Mouse (Mus musculus) liver, embryonic 14.5 days (tissue): ENCODE measurements around the gene Kif1c. TPM values are rescaled to one million over a fixed set of nuclear protein-coding genes. Genes with fewer than 3 reads are reported as not detected.

ENCODE experiments used
- ATAC-seq: fragments of 200-750 bp; cut with Nextera tagmentation; 2 replicates; pipeline ENCODE4 v1.8.0; 2017; ENCODE audit warnings: moderate number of reproducible peaks, mild to moderate bottlenecking, moderate library complexity; ENCODE audit not compliant: insufficient read depth
- DNase-seq, 3 experiments: peaks; one replicate each; pipeline ENCODE4 v3.0.0-alpha.2; 2012 to 2013; ENCODE audit warnings: low read depth in 3 of 3, low spot score in 3 of 3
- H3K27ac ChIP-seq: fragments of 300-500 bp; sonication (generic); 2 replicates; pipeline ENCODE4 v1.5.1; 2014; ENCODE audit warnings: moderate library complexity, mild to moderate bottlenecking, control low read depth, inconsistent platforms
- H3K27me3 ChIP-seq: fragments of 300-500 bp; sonication (generic); 2 replicates; pipeline ENCODE4 v1.6.1; 2014; ENCODE audit warnings: mild to moderate bottlenecking, low read length, moderate library complexity; ENCODE audit not compliant: control insufficient read depth, insufficient read depth
- H3K36me3 ChIP-seq: fragments of 300-500 bp; sonication (generic); replicated peaks from 2 replicates; pipeline ENCODE4 v1.6.1; 2014; ENCODE audit warnings: low read depth; ENCODE audit not compliant: control insufficient read depth, insufficient read depth
- H3K4me1 ChIP-seq, 2 experiments: fragments of 200-500 bp in 1 of 2; fragments of 300-500 bp in 1 of 2; sonication (generic) in 1 of 2; replicated peaks; 2 replicates each; pipeline ENCODE4 v1.6.1; 2012 to 2014; ENCODE audit warnings: antibody characterized with exemption in 1 of 2, inconsistent platforms in 1 of 2, low read length in 1 of 2; ENCODE audit not compliant: control insufficient read depth in 2 of 2, insufficient read depth in 2 of 2
- H3K4me2 ChIP-seq: fragments of 300-500 bp; sonication (generic); 2 replicates; pipeline ENCODE4 v1.6.1; 2014; ENCODE audit warnings: low read depth, mild to moderate bottlenecking, control low read depth, moderate library complexity
- H3K4me3 ChIP-seq, 2 experiments: fragments of 200-500 bp in 1 of 2; fragments of 300-500 bp in 1 of 2; sonication (generic) in 1 of 2; 2 replicates each; pipeline ENCODE4 v1.5.1; 2012 to 2014; ENCODE audit warnings: low read depth in 2 of 2, low read length in 2 of 2, mild to moderate bottlenecking in 2 of 2, control low read depth in 1 of 2, inconsistent platforms in 1 of 2, moderate library complexity in 1 of 2; ENCODE audit not compliant: insufficient read depth in 1 of 2
- H3K9ac ChIP-seq: fragments of 300-500 bp; sonication (generic); replicated peaks from 2 replicates; pipeline ENCODE4 v1.6.1; 2014; ENCODE audit warnings: mild to moderate bottlenecking, control low read depth, moderate library complexity
- H3K9me3 ChIP-seq: fragments of 300-500 bp; sonication (generic); 2 replicates; pipeline ENCODE4 v1.6.1; 2016; ENCODE audit warnings: low read length, mixed read lengths; ENCODE audit not compliant: control insufficient read depth
- CTCF ChIP-seq: IDR thresholded peaks from 2 replicates; pipeline ENCODE4 v1.5.1; 2016; ENCODE audit warnings: antibody characterized with exemption, low read depth, control low read depth
- EP300 ChIP-seq: IDR thresholded peaks from 2 replicates; pipeline ENCODE4 v1.6.1; 2016; ENCODE audit warnings: antibody characterized with exemption, low read depth
- WGBS: fragments of 180-500 bp; shearing (Covaris S2); extraction: QIAGEN DNeasy Blood & Tissue Kit; methylation state at CpG from one replicate; pipeline ENCODE4 v1.1.7; 2014; ENCODE audit not compliant: insufficient replicate concordance; 5-methylcytosine and 5-hydroxymethylcytosine counted together
- polyA plus RNA-seq, 2 experiments: library from polyadenylated mRNA; depleted of rRNA in 1 of 2; stranded (reverse) in 1 of 2; unstranded in 1 of 2; fragments of >200 nt; fragmentation: Nextera tagmentation in 1 of 2; extraction: Ambion mirVana in 1 of 2; gene quantifications; 2 replicates each; pipeline versions ENCODE4 v1.2.1 to v1.2.3; 2012 to 2014

Kif1c gene
- polyA plus RNA-seq, 2 experiments = 2.2 to 5.9 TPM

- H3K27ac ChIP-seq = no peak overlapping the region
- peaks cover 9 to 12% of the 10 kb centered on the region in 2 experiments for H3K4me1 ChIP-seq
- no peak overlapping the region for H3K9ac ChIP-seq
- no peaks in the 10 kb centered on the region for H3K27me3 ChIP-seq
- H3K9me3 ChIP-seq = no peaks in the 10 kb centered on the region
- peaks cover 17% of the 10 kb centered on the region for H3K36me3 ChIP-seq
- ATAC-seq (no peak), DNase-seq (no peak)
- H3K4me3 ChIP-seq = no peak overlapping the region
- 88% methylated on average over 8 of the region's 8 CpGs for WGBS
- TF ChIP-seq CTCF (no peak), EP300 (no peak)
- no peak overlapping the region for H3K4me2 ChIP-seq
Measured at GRCm38 (mm10) chr11:70666687-70667086, 33.7 kb upstream of the Kif1c start.

- DNase-seq (no peak), ATAC-seq (no peak)
- Histone ChIP-seq H3K4me3 (peak overlapping the region; percentile 79 to 93), H3K36me3 (peaks cover 17% of the 10 kb centered on the region), H3K27me3 (no peaks in the 10 kb centered on the region), H3K9me3 (no peaks in the 10 kb centered on the region), H3K27ac (peak overlapping the region; percentile 89), H3K9ac (peak overlapping the region; percentile 81), H3K4me2 (peak overlapping the region; percentile 91), H3K4me1 (peaks cover 9 to 12% of the 10 kb centered on the region in 2 experiments)
- TF ChIP-seq CTCF (no peak), EP300 (no peak)
- whole genome bisulfite sequencing = 62% methylated on average over 14 of the region's 14 CpGs
Measured at GRCm38 (mm10) chr11:70667271-70668150, 32.8 kb upstream of the Kif1c start.

- DNase-seq = no peak
- H3K4me1 ChIP-seq = peaks cover 9 to 12% of the 10 kb centered on the region in 2 experiments
Measured at GRCm38 (mm10) chr11:70668335-70668770, 32.0 kb upstream of the Kif1c start.

GRCm38 (mm10) chr11:70668771-70669505 is 31.4 kb upstream of the Kif1c start, which contains the start of gene Spag7:
Spag7 (minus strand) TSS chr11:70669416.
- H3K9ac ChIP-seq = peak within 1 kb of the TSS; percentile 81
- peak; percentile 57 for TF ChIP-seq EP300
- TF ChIP-seq CTCF = no peak; the same call in 1 of the 2 replicates
- H3K4me1 ChIP-seq = peaks cover 9 to 12% of the 10 kb centered on the region in 2 experiments
- under 1% methylated on average over 44 of the region's 44 CpGs for WGBS
- peak within 1 kb of the TSS; percentile 79 to 93 for H3K4me3 ChIP-seq
- DNase-seq (peak; percentile 99 to 100 (median 100)), ATAC-seq (peak; percentile 90)
- H3K9me3 ChIP-seq = no peaks in the 10 kb centered on the region
- H3K4me2 ChIP-seq = peak within 1 kb of the TSS; percentile 91
- peaks cover 12% of the 10 kb centered on the region for H3K36me3 ChIP-seq
- H3K27me3 ChIP-seq = no peaks in the 10 kb centered on the region
- H3K27ac ChIP-seq = peak within 1 kb of the TSS; percentile 89

More at GRCm38 (mm10) chr11:70668335-70668770, 32.0 kb upstream of the Kif1c start:
- peak overlapping the region; percentile 79 to 93 for H3K4me3 ChIP-seq
- ATAC-seq = peak; percentile 67
- peak overlapping the region; percentile 91 for H3K4me2 ChIP-seq
- no peaks in the 10 kb centered on the region for H3K9me3 ChIP-seq
- peak overlapping the region; percentile 81 for H3K9ac ChIP-seq
- no peak for TF ChIP-seq EP300
- TF ChIP-seq CTCF = no peak
- H3K27me3 ChIP-seq = no peaks in the 10 kb centered on the region
- H3K27ac ChIP-seq = peak overlapping the region; percentile 89
- H3K36me3 ChIP-seq = peaks cover 12% of the 10 kb centered on the region
- under 1% methylated on average over 15 of the region's 15 CpGs for WGBS
